Mouse (Mus musculus) cerebellum, adult 2 months (tissue): ENCODE results near the gene Arl16. TPM values are rescaled to one million over a fixed set of nuclear protein-coding genes. Genes with fewer than 3 reads are reported as not detected.
A peak's percentile ranks its signal among the peaks of the same experiment; 100 is the strongest.

ENCODE experiments used
- DNase-seq, 2 experiments: peaks; one replicate each; pipeline ENCODE4 v3.0.0; 2021
- H3K27ac ChIP-seq: fragments of 200-500 bp; 2 replicates; pipeline ENCODE4 v1.5.1; 2012; ENCODE audit warnings: low read length, control low read depth, inconsistent platforms; ENCODE audit not compliant: insufficient read depth
- H3K27me3 ChIP-seq: fragments of 200-500 bp; 2 replicates; pipeline ENCODE4 v1.6.1; 2012; ENCODE audit warnings: inconsistent platforms, mild to moderate bottlenecking, low read length, moderate library complexity; ENCODE audit not compliant: control insufficient read depth, insufficient read depth
- H3K4me1 ChIP-seq: fragments of 200-500 bp; 2 replicates; pipeline ENCODE4 v1.6.1; 2011; ENCODE audit warnings: low read length; ENCODE audit not compliant: control insufficient read depth, insufficient read depth
- H3K4me3 ChIP-seq: fragments of 200-500 bp; replicated peaks from 2 replicates; pipeline ENCODE3; 2011; ENCODE audit warnings: mild to moderate bottlenecking, low read depth, low read length, control low read depth; ENCODE audit not compliant: insufficient read depth
- CTCF ChIP-seq: fragments of 200-500 bp; IDR thresholded peaks from 2 replicates; pipeline ENCODE4 v1.5.1; 2011; ENCODE audit warnings: low read depth, mild to moderate bottlenecking, control low read depth, low read length, moderate library complexity, borderline replicate concordance; ENCODE audit not compliant: insufficient read depth
- POLR2A ChIP-seq: fragments of 200-500 bp; IDR thresholded peaks from 2 replicates; pipeline ENCODE4 v1.6.1; 2011; ENCODE audit warnings: low read length, control low read depth, borderline replicate concordance; ENCODE audit not compliant: insufficient read depth
- WGBS: fragments of 180-500 bp; shearing (Covaris S2); methylation state at CpG from one replicate; pipeline ENCODE4 v1.1.7; 2018; 5-methylcytosine and 5-hydroxymethylcytosine counted together
- polyA plus RNA-seq: library from polyadenylated mRNA; depleted of rRNA; stranded (reverse); fragments of >200 nt; gene quantifications from 2 replicates; pipeline ENCODE4 v1.2.3, GENCODE M21; 2012

Arl16 gene
- polyA plus RNA-seq, 1 experiment, result 56.5 TPM

GRCm38 (mm10) chr11:120457772-120458751, 9.3 kb downstream of the Arl16 start, which contains the start of the genes Oxld1 and Ccdc137:
Gene Oxld1 (minus strand): TSS chr11:120458068.
Gene Ccdc137 (plus strand): TSS chr11:120458115.
- TF ChIP-seq CTCF, result no peak
- peak; percentile 95 for TF ChIP-seq POLR2A
- Histone ChIP-seq H3K4me1 (0 out of 2 replicates have a peak, but pooled peaks cover 4% of the 10 kb centered on the region), H3K4me3 (peak within 1 kb of the TSS; percentile 94), H3K27me3 (no peaks in the 10 kb centered on the region), H3K27ac (peak within 1 kb of the TSS; percentile 76)
- WGBS, result 3% methylated on average over 62 of the region's 62 CpGs
- peak; percentile 75 to 82 for DNase-seq

GRCm38 (mm10) chr11:120457370-120457769, 10.0 kb downstream of the Arl16 start:
- WGBS, result 21% methylated on average over 14 of the region's 14 CpGs
- Histone ChIP-seq H3K4me1 (0 out of 2 replicates have a peak, but pooled peaks cover 4% of the 10 kb centered on the region), H3K27me3 (no peaks in the 10 kb centered on the region), H3K4me3 (peak overlapping the region; percentile 94), H3K27ac (peak overlapping the region; percentile 76)
- no peak for DNase-seq
- no peak for TF ChIP-seq POLR2A
- TF ChIP-seq CTCF, result no peak

- no peak for DNase-seq
- TF ChIP-seq CTCF (no peak), POLR2A (no peak)
- Histone ChIP-seq H3K4me1 (0 out of 2 replicates have a peak, but pooled peaks cover 4% of the 10 kb centered on the region), H3K27me3 (no peaks in the 10 kb centered on the region), H3K27ac (no peak overlapping the region), H3K4me3 (no peak overlapping the region)
- WGBS, result 93% methylated on average over 7 of the region's 7 CpGs
These were observed 12.0 kb downstream of the Arl16 start for GRCm38 (mm10) chr11:120455413-120455812.

GRCm38 (mm10) chr11:120454965-120455364, 12.4 kb downstream of the Arl16 start:
- TF ChIP-seq POLR2A (no peak), CTCF (no peak)
- Histone ChIP-seq H3K27me3 (no peaks in the 10 kb centered on the region), H3K4me1 (0 out of 2 replicates have a peak, but pooled peaks cover 4% of the 10 kb centered on the region), H3K4me3 (no peak overlapping the region), H3K27ac (no peak overlapping the region)
- WGBS, result 90% methylated on average over 4 of the region's 4 CpGs
- DNase-seq, result no peak

GRCm38 (mm10) chr11:120453306-120453705, 14.1 kb downstream of the Arl16 start, which contains the start of gene Pde6g:
Gene Pde6g (minus strand): TSS chr11:120453500.
- Histone ChIP-seq H3K4me1 (0 out of 2 replicates have a peak, but pooled peaks cover 4% of the 10 kb centered on the region), H3K4me3 (no peak within 1 kb of the TSS), H3K27ac (no peak within 1 kb of the TSS), H3K27me3 (no peaks in the 10 kb centered on the region)
- TF ChIP-seq POLR2A (no peak), CTCF (no peak)
- WGBS, result 87% methylated on average over 4 of the region's 4 CpGs
- no peak for DNase-seq

- WGBS, result 62% methylated on average over 3 of the region's 3 CpGs
- 0 out of 2 replicates have a peak, but pooled peaks cover 4% of the 10 kb centered on the region for H3K4me1 ChIP-seq
These were observed 15.2 kb downstream of the Arl16 start for GRCm38 (mm10) chr11:120452246-120452645.

GRCm38 (mm10) chr11:120447179-120447578, 20.2 kb downstream of the Arl16 start:
- Histone ChIP-seq H3K4me1 (no peaks in the 10 kb centered on the region), H3K4me3 (no peak overlapping the region), H3K27me3 (no peaks in the 10 kb centered on the region), H3K27ac (no peak overlapping the region)
- WGBS, result 74% methylated on average over 7 of the region's 7 CpGs
- no peak for TF ChIP-seq CTCF
- no peak for DNase-seq

More at GRCm38 (mm10) chr11:120452246-120452645, 15.2 kb downstream of the Arl16 start:
- H3K27ac ChIP-seq, result no peak overlapping the region
- no peak overlapping the region for H3K4me3 ChIP-seq
- no peak for DNase-seq
- H3K27me3 ChIP-seq, result no peaks in the 10 kb centered on the region
- TF ChIP-seq CTCF (no peak), POLR2A (no peak)
